Mouse (Mus musculus) regulatory T cell (primary cell): ENCODE data around the gene Stpg2.

Experiments used
- in situ Hi-C: fragments of 300-600 bp; cut with MboI, MseI; formaldehyde crosslinking; loops from one replicate; pipeline ENCODE4 v1.15.1; 2025; ENCODE audit warnings: high pct_unique_total_duplicates

Stpg2 gene

GRCm38 (mm10) chr3:139733156-139733555 lies 527.7 kb downstream of the Stpg2 start:
- in situ Hi-C loops = no loop called here

- in situ Hi-C loops = no loop called here
Observed at GRCm38 (mm10) chr3:139739388-139739787, 533.9 kb downstream of the Stpg2 start.
